Mouse (Mus musculus) forebrain, embryonic 14.5 days (tissue): Measurements from ENCODE around the gene Crtac1. TPM values are rescaled to one million over a fixed set of nuclear protein-coding genes. Genes with fewer than 3 reads are reported as not detected.

Experiments used
- ATAC-seq: fragments of 200-750 bp; cut with Nextera tagmentation; 2 replicates; pipeline ENCODE4 v1.8.0; 2017; ENCODE audit warnings: mild to moderate bottlenecking, moderate library complexity
- DNase-seq: peaks from one replicate; pipeline ENCODE4 v3.0.0-alpha.2; 2015; ENCODE audit warnings: low spot score
- H3K27ac ChIP-seq: fragments of 300-500 bp; sonication (generic); 2 replicates; pipeline ENCODE4 v1.5.1; 2014; ENCODE audit warnings: low read depth, mild to moderate bottlenecking, control low read depth, low read length, moderate library complexity
- H3K27me3 ChIP-seq: fragments of 300-500 bp; sonication (generic); replicated peaks from 2 replicates; pipeline ENCODE4 v1.6.1; 2014; ENCODE audit warnings: low read length, control low read depth, mixed read lengths; ENCODE audit not compliant: control insufficient read depth, insufficient read depth
- H3K36me3 ChIP-seq: fragments of 300-500 bp; sonication (generic); 2 replicates; pipeline ENCODE4 v1.6.1; 2014; ENCODE audit warnings: low read length, control low read depth; ENCODE audit not compliant: control insufficient read depth, insufficient read depth
- H3K4me1 ChIP-seq: fragments of 300-500 bp; sonication (generic); 2 replicates; pipeline ENCODE4 v1.6.1; 2014; ENCODE audit warnings: antibody characterized with exemption, low read length, control low read depth; ENCODE audit not compliant: control insufficient read depth, insufficient read depth
- H3K4me2 ChIP-seq: fragments of 300-500 bp; sonication (generic); 2 replicates; pipeline ENCODE4 v1.6.1; 2014; ENCODE audit warnings: mild to moderate bottlenecking, control low read depth, low read length
- H3K4me3 ChIP-seq: fragments of 300-500 bp; sonication (generic); 2 replicates; pipeline ENCODE4 v1.5.1; 2014; ENCODE audit warnings: low read depth, low read length, control low read depth
- H3K9ac ChIP-seq: fragments of 300-500 bp; sonication (generic); 2 replicates; pipeline ENCODE4 v1.6.1; 2014; ENCODE audit warnings: mild to moderate bottlenecking, low read length, control low read depth, moderate library complexity
- H3K9me3 ChIP-seq: fragments of 300-500 bp; sonication (generic); replicated peaks from 2 replicates; pipeline ENCODE4 v1.6.1; 2016; ENCODE audit warnings: low read length, control low read depth, mixed read lengths; ENCODE audit not compliant: control insufficient read depth
- WGBS: fragments of 180-500 bp; shearing (Covaris S2); extraction: QIAGEN DNeasy Blood & Tissue Kit; methylation state at CpG from one replicate; pipeline ENCODE4 v1.1.7; 2014; 5-methylcytosine and 5-hydroxymethylcytosine counted together
- polyA plus RNA-seq: library from polyadenylated mRNA; unstranded; fragments of >200 nt; fragmentation: Nextera tagmentation; extraction: Ambion mirVana; gene quantifications from 2 replicates; pipeline ENCODE4 v1.2.1, GENCODE M21; 2014

Gene Crtac1
- polyA plus RNA-seq, 1 experiment from 2014 or later: 17.3 TPM

- H3K9ac ChIP-seq: no peak overlapping the region
- no peak overlapping the region for H3K4me2 ChIP-seq
- WGBS: 40% methylated on average over 14 of the region's 14 CpGs
- H3K27me3 ChIP-seq: no peaks in the 10 kb centered on the region
- no peaks in the 10 kb centered on the region for H3K9me3 ChIP-seq
- peak; percentile 76; the same call in 1 of the 2 replicates for ATAC-seq
- no peak overlapping the region for H3K4me3 ChIP-seq
- DNase-seq: peak; percentile 90
- H3K4me1 ChIP-seq: no peaks in the 10 kb centered on the region
- H3K36me3 ChIP-seq: no peaks in the 10 kb centered on the region
- H3K27ac ChIP-seq: no peak overlapping the region
These were observed 159.3 kb downstream of the Crtac1 start for GRCm38 (mm10) chr19:42272003-42272963.

GRCm38 (mm10) chr19:42271182-42271581, 160.4 kb downstream of the Crtac1 start:
- H3K4me3 ChIP-seq: no peak overlapping the region
- 85% methylated on average over 7 of the region's 7 CpGs for WGBS
- H3K36me3 ChIP-seq: no peaks in the 10 kb centered on the region
- H3K4me2 ChIP-seq: no peak overlapping the region
- no peak overlapping the region for H3K27ac ChIP-seq
- no peaks in the 10 kb centered on the region for H3K9me3 ChIP-seq
- no peaks in the 10 kb centered on the region for H3K4me1 ChIP-seq
- DNase-seq (no peak), ATAC-seq (no peak)
- no peak overlapping the region for H3K9ac ChIP-seq
- no peaks in the 10 kb centered on the region for H3K27me3 ChIP-seq

DNA sequence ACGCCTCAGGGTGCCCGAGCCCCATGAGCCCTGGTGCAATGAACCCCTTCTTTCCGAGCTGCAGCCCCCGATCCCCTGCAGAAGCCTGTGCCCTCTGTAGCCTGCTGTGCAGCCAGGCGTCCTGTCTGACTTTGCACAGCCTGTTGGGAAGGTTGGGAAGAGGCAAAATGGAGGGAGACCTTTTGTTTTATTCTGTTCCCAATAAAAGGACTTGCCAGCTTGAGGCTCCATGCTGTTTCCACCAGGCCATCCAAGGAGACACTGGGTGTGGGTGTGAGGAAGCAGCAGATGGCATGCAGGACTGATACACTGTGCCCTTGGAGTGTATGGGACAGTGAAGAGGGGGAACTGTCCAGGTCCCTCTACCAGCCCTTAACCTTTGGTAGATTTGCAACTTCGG, 161.5 kb downstream of the Crtac1 start:
- Histone ChIP-seq H3K27ac (no peak overlapping the region), H3K36me3 (no peaks in the 10 kb centered on the region), H3K4me1 (no peaks in the 10 kb centered on the region), H3K9me3 (no peaks in the 10 kb centered on the region), H3K27me3 (no peaks in the 10 kb centered on the region), H3K9ac (no peak overlapping the region), H3K4me2 (no peak overlapping the region), H3K4me3 (no peak overlapping the region)
- 55% methylated on average over 6 of the region's 6 CpGs for WGBS
- ATAC-seq (no peak), DNase-seq (no peak)

- H3K9me3 ChIP-seq: no peaks in the 10 kb centered on the region
- peak overlapping the region; percentile 40 for H3K9ac ChIP-seq
- no peaks in the 10 kb centered on the region for H3K4me1 ChIP-seq
- no peak overlapping the region for H3K27ac ChIP-seq
- H3K27me3 ChIP-seq: no peaks in the 10 kb centered on the region
- peak overlapping the region; percentile 41 for H3K4me2 ChIP-seq
- DNase-seq (peak; percentile 47), ATAC-seq (peak; percentile 62; the same call in 1 of the 2 replicates)
- no peaks in the 10 kb centered on the region for H3K36me3 ChIP-seq
- 2% methylated on average over 18 of the region's 19 CpGs for WGBS
- H3K4me3 ChIP-seq: no peak overlapping the region
These were observed 163.2 kb downstream of the Crtac1 start for GRCm38 (mm10) chr19:42268337-42268736.

- H3K9ac ChIP-seq: no peak overlapping the region
- no peaks in the 10 kb centered on the region for H3K9me3 ChIP-seq
- DNase-seq (no peak), ATAC-seq (no peak)
- no peaks in the 10 kb centered on the region for H3K27me3 ChIP-seq
- no peaks in the 10 kb centered on the region for H3K4me1 ChIP-seq
- 58% methylated on average over 3 of the region's 3 CpGs for WGBS
- H3K4me2 ChIP-seq: no peak overlapping the region
- no peak overlapping the region for H3K27ac ChIP-seq
- no peaks in the 10 kb centered on the region for H3K36me3 ChIP-seq
- H3K4me3 ChIP-seq: no peak overlapping the region
These were observed 168.1 kb downstream of the Crtac1 start for GRCm38 (mm10) chr19:42263524-42263923.

DNA sequence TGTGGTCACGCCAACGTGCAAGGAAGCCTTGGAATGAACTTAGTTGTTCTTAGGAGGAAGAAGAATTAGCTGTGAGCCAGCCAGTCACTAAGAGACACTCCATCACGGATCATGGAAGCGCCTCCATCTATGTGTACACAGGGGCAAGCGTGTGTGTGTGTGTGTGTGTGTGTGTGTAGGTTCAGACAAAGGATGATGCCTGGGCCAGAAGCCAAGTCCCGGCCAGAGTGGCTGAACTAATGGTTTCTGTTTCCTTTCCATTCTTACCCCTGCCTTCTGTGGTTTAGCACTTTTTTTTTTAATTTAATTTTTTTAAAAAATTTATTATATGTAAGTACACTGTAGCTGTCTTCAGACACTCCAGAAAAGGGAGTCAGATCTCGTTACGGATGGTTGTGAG, 171.1 kb downstream of the Crtac1 start:
- Histone ChIP-seq H3K4me2 (no peak overlapping the region), H3K4me1 (peaks cover 14% of the 10 kb centered on the region), H3K27ac (no peak overlapping the region), H3K4me3 (no peak overlapping the region), H3K36me3 (no peaks in the 10 kb centered on the region), H3K9ac (no peak overlapping the region), H3K27me3 (no peaks in the 10 kb centered on the region), H3K9me3 (no peaks in the 10 kb centered on the region)
- WGBS: 77% methylated on average over 8 of the region's 8 CpGs
- DNase-seq (no peak), ATAC-seq (no peak)

DNA sequence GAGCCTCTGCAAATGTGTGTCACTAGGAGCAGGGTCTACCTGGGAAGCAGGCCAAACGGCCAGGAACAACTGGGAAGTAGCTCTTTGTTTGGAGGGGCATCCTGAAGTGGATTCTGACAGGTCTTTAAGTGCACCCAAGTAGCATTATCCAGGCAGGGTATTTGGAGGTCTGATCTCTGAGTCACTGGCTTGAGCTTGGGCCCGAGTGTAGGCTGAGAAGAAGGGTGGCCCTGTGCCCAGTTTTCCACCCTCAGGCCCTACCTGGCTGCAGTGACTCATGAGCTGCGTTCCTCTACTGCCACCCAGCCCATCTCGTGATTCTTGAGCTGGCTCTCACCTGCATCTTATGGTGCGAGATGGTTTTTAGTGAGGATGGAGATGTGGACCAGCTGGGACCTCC, 173.0 kb downstream of the Crtac1 start:
- no peak overlapping the region for H3K27ac ChIP-seq
- H3K36me3 ChIP-seq: no peaks in the 10 kb centered on the region
- H3K4me1 ChIP-seq: peaks cover 19% of the 10 kb centered on the region
- 68% methylated on average over 5 of the region's 5 CpGs for WGBS
- DNase-seq (no peak), ATAC-seq (no peak)
- no peaks in the 10 kb centered on the region for H3K9me3 ChIP-seq
- H3K27me3 ChIP-seq: peaks cover 10% of the 10 kb centered on the region
- no peak overlapping the region for H3K9ac ChIP-seq
- no peak overlapping the region for H3K4me2 ChIP-seq
- no peak overlapping the region for H3K4me3 ChIP-seq

DNA sequence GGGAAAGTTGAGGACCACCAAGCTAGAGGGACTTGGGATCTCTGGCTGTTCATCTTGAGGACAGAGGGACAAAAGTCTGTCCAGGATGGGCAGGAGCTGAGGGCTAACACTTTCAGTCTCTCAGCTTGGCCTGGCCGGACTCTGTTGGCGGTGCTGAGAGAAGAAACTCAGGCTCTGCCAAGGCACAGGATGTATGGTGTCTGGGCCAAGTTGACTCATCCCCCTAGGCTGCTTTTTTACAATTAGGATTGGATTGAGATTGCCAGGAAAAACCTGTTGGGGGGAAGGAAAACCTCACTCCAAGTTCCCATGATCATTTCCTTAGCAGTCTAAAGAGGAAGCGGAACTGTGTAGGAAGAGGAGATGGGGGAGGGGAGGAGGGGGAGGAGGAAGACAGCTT, 173.6 kb downstream of the Crtac1 start:
- no peak overlapping the region for H3K9ac ChIP-seq
- no peak overlapping the region for H3K27ac ChIP-seq
- no peaks in the 10 kb centered on the region for H3K9me3 ChIP-seq
- no peak overlapping the region for H3K4me3 ChIP-seq
- H3K4me2 ChIP-seq: no peak overlapping the region
- ATAC-seq (no peak), DNase-seq (no peak)
- H3K36me3 ChIP-seq: no peaks in the 10 kb centered on the region
- H3K4me1 ChIP-seq: peaks cover 19% of the 10 kb centered on the region
- H3K27me3 ChIP-seq: peaks cover 11% of the 10 kb centered on the region
- 82% methylated on average over 3 of the region's 3 CpGs for WGBS

DNA sequence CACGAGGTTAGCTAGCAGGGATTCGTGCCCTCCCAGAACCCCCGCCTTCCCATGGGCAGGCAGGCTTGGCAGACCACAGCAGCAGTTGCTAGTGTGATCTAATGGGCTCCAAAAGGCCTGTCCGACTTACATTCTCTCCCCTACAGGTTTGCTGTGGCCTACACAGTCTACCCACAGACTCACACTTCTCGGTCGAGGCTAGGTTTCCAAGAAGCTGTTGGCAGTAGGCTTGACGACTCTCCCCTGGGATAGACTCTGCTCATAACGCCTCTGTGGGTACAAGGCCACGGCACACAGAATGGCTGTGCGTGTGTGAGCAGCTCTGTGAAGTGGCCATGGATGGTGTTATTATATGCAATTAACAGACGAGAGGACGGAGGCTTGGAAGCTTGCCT, 174.3 kb downstream of the Crtac1 start:
- H3K4me3 ChIP-seq: no peak overlapping the region
- peaks cover 11% of the 10 kb centered on the region for H3K27me3 ChIP-seq
- 74% methylated on average over 12 of the region's 12 CpGs for WGBS
- no peak overlapping the region for H3K9ac ChIP-seq
- ATAC-seq (no peak), DNase-seq (no peak)
- H3K4me2 ChIP-seq: peak overlapping the region; percentile 67
- no peaks in the 10 kb centered on the region for H3K9me3 ChIP-seq
- H3K36me3 ChIP-seq: no peaks in the 10 kb centered on the region
- no peak overlapping the region for H3K27ac ChIP-seq
- peaks cover 19% of the 10 kb centered on the region for H3K4me1 ChIP-seq
